Comparison of ENCODE assay signal across 23 mouse cellular contexts in the genomic region with DNA sequence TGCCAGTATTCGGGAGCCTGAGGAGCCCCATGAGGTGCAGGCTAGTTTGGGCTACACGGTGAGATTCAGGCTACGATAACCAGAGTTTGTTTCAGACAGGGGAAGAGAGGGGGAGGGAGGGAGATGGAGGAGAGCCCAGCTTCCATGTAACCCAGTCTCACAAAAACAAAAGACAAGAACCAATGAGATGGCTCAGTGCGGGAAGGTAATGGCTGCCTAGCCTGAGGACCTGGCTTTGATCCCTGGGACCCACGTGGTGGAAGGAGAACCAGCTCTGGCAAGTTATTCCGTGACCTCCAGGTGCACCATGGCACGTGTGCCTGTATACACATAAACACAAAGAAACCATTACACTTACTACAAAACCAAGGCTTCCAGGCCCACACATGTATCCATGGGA. TPM values are rescaled to one million over a fixed set of nuclear protein-coding genes. Genes with fewer than 3 reads are reported as not detected.
DNase-seq lines count a peak whose midpoint lies in the region; ATAC-seq and TF ChIP-seq lines count a peak whose summit lies in the region.
"Had no signal": no experiment of that assay in that cellular context is flagged by ENCODE, and none has a peak within 500 bp of the region (broad histone marks: within the 10 kb centered on the region; RNA-seq: fewer than 3 reads in every experiment).

No protein-coding gene starts in this region.

- no peak overlapping the region for H3K9ac ChIP-seq in kidney, embryonic 14.5 days (ENCODE audit: low read depth, low read length)
- H3K9ac ChIP-seq in midbrain, embryonic 11.5 days (ENCODE audit: low read length) = 0 out of 2 replicates have a peak overlapping the region, but pooled peaks have one; percentile 5
- no peak overlapping the region for H3K9ac ChIP-seq in midbrain, embryonic 16.5 days (ENCODE audit: low read depth, low read length)
- H3K9ac ChIP-seq in stomach, postnatal 0 days (ENCODE audit: low read length) = no peak overlapping the region
- H3K9ac ChIP-seq in forebrain, embryonic 14.5 days (ENCODE audit: low read length) = no peak overlapping the region
- H3K9ac ChIP-seq: heart, embryonic 15.5 days; hindbrain, embryonic 13.5 days; limb, embryonic 13.5 days; midbrain, embryonic 12.5 days had no signal

- no peaks in the 10 kb centered on the region for H3K9me3 ChIP-seq in kidney, embryonic 14.5 days (ENCODE audit: control insufficient read depth, low read length)
- H3K9me3 ChIP-seq in midbrain, embryonic 11.5 days (ENCODE audit: control insufficient read depth, low read length) = no peaks in the 10 kb centered on the region
- H3K9me3 ChIP-seq in midbrain, embryonic 16.5 days (replicated peaks; ENCODE audit: control insufficient read depth, low read length, poor library complexity, severe bottlenecking) = no peaks in the 10 kb centered on the region
- no peaks in the 10 kb centered on the region for H3K9me3 ChIP-seq in stomach, postnatal 0 days (ENCODE audit: control insufficient read depth, low read length)
- H3K9me3 ChIP-seq in forebrain, embryonic 14.5 days (replicated peaks; ENCODE audit: control insufficient read depth, low read length) = no peaks in the 10 kb centered on the region
- H3K9me3 ChIP-seq: G1E; heart, embryonic 15.5 days; hindbrain, embryonic 13.5 days; limb, embryonic 13.5 days; midbrain, embryonic 12.5 days had no signal

- H3K36me3 ChIP-seq in kidney, embryonic 14.5 days (ENCODE audit: control insufficient read depth, insufficient read depth, low read length) = peaks cover 38% of the 10 kb centered on the region
- peaks cover 6% of the 10 kb centered on the region for H3K36me3 ChIP-seq in midbrain, embryonic 11.5 days (ENCODE audit: control insufficient read depth, insufficient read depth, low read length)
- H3K36me3 ChIP-seq in midbrain, embryonic 16.5 days (ENCODE audit: control insufficient read depth, insufficient read depth, low read length) = peaks cover 13% of the 10 kb centered on the region
- H3K36me3 ChIP-seq in stomach, postnatal 0 days (ENCODE audit: control insufficient read depth, insufficient read depth, low read length) = peaks cover 12% of the 10 kb centered on the region
- H3K36me3 ChIP-seq in forebrain, embryonic 14.5 days (ENCODE audit: control insufficient read depth, insufficient read depth, low read length) = peaks cover 38% of the 10 kb centered on the region

- DNase-seq in kidney, adult 11 months = peak; percentile 81
- peak; percentile 56 for DNase-seq in midbrain, embryonic 11.5 days (ENCODE audit: low spot score, missing footprints)
- peak; percentile 71 for DNase-seq in kidney, adult 9 months
- DNase-seq in stomach, postnatal 0 days (ENCODE audit: low spot score) = no peak
- no peak for DNase-seq in lung, postnatal 14 days
- DNase-seq in forebrain, embryonic 14.5 days (ENCODE audit: low spot score) = no peak
- DNase-seq: adrenal gland, adult 8-10 months; cerebellum, adult 11-12 months; cerebellum, postnatal 25 days; heart, postnatal 36 days had no signal

- H3K4me3 ChIP-seq in kidney, embryonic 14.5 days (ENCODE audit: low read length) = no peak overlapping the region
- no peak overlapping the region for H3K4me3 ChIP-seq in midbrain, embryonic 11.5 days (ENCODE audit: low read depth, low read length)
- H3K4me3 ChIP-seq in midbrain, embryonic 16.5 days (ENCODE audit: low read depth, low read length) = no peak overlapping the region
- no peak overlapping the region for H3K4me3 ChIP-seq in stomach, postnatal 0 days (ENCODE audit: low read depth, low read length)
- H3K4me3 ChIP-seq in forebrain, embryonic 14.5 days (ENCODE audit: low read depth, low read length) = no peak overlapping the region
- H3K4me3 ChIP-seq: heart, embryonic 15.5 days; hindbrain, embryonic 13.5 days; limb, embryonic 13.5 days; midbrain, embryonic 12.5 days had no signal

- H3K27ac ChIP-seq in kidney, embryonic 14.5 days (ENCODE audit: low read depth, low read length) = no peak overlapping the region
- H3K27ac ChIP-seq in midbrain, embryonic 11.5 days (ENCODE audit: low read depth, low read length) = no peak overlapping the region
- no peak overlapping the region for H3K27ac ChIP-seq in midbrain, embryonic 16.5 days (ENCODE audit: low read length)
- H3K27ac ChIP-seq in stomach, postnatal 0 days (replicated peaks) = 0 out of 2 replicates have a peak overlapping the region, but pooled peaks have one; percentile 35
- no peak overlapping the region for H3K27ac ChIP-seq in forebrain, embryonic 14.5 days (ENCODE audit: low read depth, low read length)
- H3K27ac ChIP-seq: heart, embryonic 15.5 days; hindbrain, embryonic 13.5 days; limb, embryonic 13.5 days; midbrain, embryonic 12.5 days had no signal

- H3K27me3 ChIP-seq in kidney, embryonic 14.5 days (ENCODE audit: control insufficient read depth, insufficient read depth, low read length) = no peaks in the 10 kb centered on the region
- no peaks in the 10 kb centered on the region for H3K27me3 ChIP-seq in midbrain, embryonic 11.5 days (ENCODE audit: control insufficient read depth, insufficient read depth, low read length)
- no peaks in the 10 kb centered on the region for H3K27me3 ChIP-seq in midbrain, embryonic 16.5 days (ENCODE audit: control insufficient read depth, insufficient read depth, low read depth, low read length)
- no peaks in the 10 kb centered on the region for H3K27me3 ChIP-seq in stomach, postnatal 0 days (ENCODE audit: control insufficient read depth, insufficient read depth, low read length)
- no peaks in the 10 kb centered on the region for H3K27me3 ChIP-seq in forebrain, embryonic 14.5 days (replicated peaks; ENCODE audit: control insufficient read depth, insufficient read depth, low read length)
- H3K27me3 ChIP-seq: heart, embryonic 15.5 days; hindbrain, embryonic 13.5 days; limb, embryonic 13.5 days; midbrain, embryonic 12.5 days; Patski had no signal

- ATAC-seq in kidney, embryonic 14.5 days (ENCODE audit: low FRiP score, low TSS enrichment) = no peak
- no peak for ATAC-seq in midbrain, embryonic 11.5 days (ENCODE audit: low FRiP score)
- no peak for ATAC-seq in midbrain, embryonic 16.5 days
- no peak for ATAC-seq in stomach, postnatal 0 days (ENCODE audit: low FRiP score, low TSS enrichment)
- no peak for ATAC-seq in forebrain, embryonic 14.5 days
- ATAC-seq: activated CD4-positive, CD25-positive, alpha-beta regulatory T cell, adult 4 months; Patski had no signal

- no peak overlapping the region for H3K4me2 ChIP-seq in kidney, embryonic 14.5 days (replicated peaks; ENCODE audit: low read depth, low read length)
- H3K4me2 ChIP-seq in midbrain, embryonic 11.5 days = no peak overlapping the region
- H3K4me2 ChIP-seq in midbrain, embryonic 16.5 days (ENCODE audit: low read length) = no peak overlapping the region
- no peak overlapping the region for H3K4me2 ChIP-seq in stomach, postnatal 0 days (replicated peaks; ENCODE audit: low read depth)
- H3K4me2 ChIP-seq in forebrain, embryonic 14.5 days (ENCODE audit: low read length) = no peak overlapping the region
- H3K4me2 ChIP-seq: heart, embryonic 15.5 days; hindbrain, embryonic 13.5 days; limb, embryonic 13.5 days; midbrain, embryonic 12.5 days had no signal

- no peak for TF ChIP-seq EP300 in stomach, postnatal 0 days (optimal IDR thresholded peaks at IDR 0.05)

- H3K4me1 ChIP-seq in kidney, embryonic 14.5 days (ENCODE audit: control insufficient read depth, insufficient read depth, low read length) = peaks cover 11% of the 10 kb centered on the region; the same call in 1 of the 2 replicates
- no peaks in the 10 kb centered on the region for H3K4me1 ChIP-seq in midbrain, embryonic 11.5 days (ENCODE audit: control insufficient read depth, insufficient read depth, low read length)
- no peaks in the 10 kb centered on the region for H3K4me1 ChIP-seq in midbrain, embryonic 16.5 days (ENCODE audit: control insufficient read depth, insufficient read depth, low read length)
- H3K4me1 ChIP-seq in stomach, postnatal 0 days (replicated peaks; ENCODE audit: control insufficient read depth, insufficient read depth) = no peaks in the 10 kb centered on the region
- no peaks in the 10 kb centered on the region for H3K4me1 ChIP-seq in forebrain, embryonic 14.5 days (ENCODE audit: control insufficient read depth, insufficient read depth, low read length)
- H3K4me1 ChIP-seq: hindbrain, embryonic 13.5 days; limb, embryonic 13.5 days; midbrain, embryonic 12.5 days had no signal

- WGBS in kidney, embryonic 14.5 days = 85% methylated on average over 7 of the region's 7 CpGs
- 89% methylated on average over 7 of the region's 7 CpGs for WGBS in midbrain, embryonic 11.5 days
- 86% methylated on average over 7 of the region's 7 CpGs for WGBS in midbrain, embryonic 16.5 days
- 67% methylated on average over 7 of the region's 7 CpGs for WGBS in stomach, postnatal 0 days
- 83% methylated on average over 7 of the region's 7 CpGs for WGBS in forebrain, embryonic 14.5 days

- TF ChIP-seq CTCF in stomach, postnatal 0 days (IDR thresholded peaks at IDR 0.05; ENCODE audit: low read depth) = no peak

RNA-seq across cellular contexts. Expression of gene Ccl17, which starts 10.3 kb away (rescaled TPM):
- polyA plus RNA-seq in kidney, embryonic 14.5 days (2014; fragmentation: Nextera tagmentation; extraction: Ambion mirVana) = not detected in 2 replicates
- not detected in 2 replicates for polyA plus RNA-seq in midbrain, embryonic 11.5 days (2014; fragmentation: Nextera tagmentation; extraction: Ambion mirVana)
- polyA plus RNA-seq in midbrain, embryonic 16.5 days (2015; fragmentation: Nextera tagmentation; extraction: Ambion mirVana) = 0.40 and 0.62 TPM in 2 replicates
- 0.42 and 0.55 TPM in 2 replicates for polyA plus RNA-seq in stomach, postnatal 0 days (2015; fragmentation: Nextera tagmentation; extraction: Ambion mirVana)
- polyA plus RNA-seq in forebrain, embryonic 14.5 days (2014; fragmentation: Nextera tagmentation; extraction: Ambion mirVana) = 0.63 TPM in 1 of 2 replicates, not detected in the other
- polyA plus RNA-seq: forebrain, embryonic 11.5 days; G1E; hindbrain, embryonic 13.5 days; liver, embryonic 16.5 days; lung, embryonic 16.5 days; midbrain, embryonic 12.5 days; neural tube, embryonic 11.5 days had no signal

RNA-seq across cellular contexts. Expression of gene Coq9, which starts 17.6 kb away (rescaled TPM):
- polyA plus RNA-seq in kidney, embryonic 14.5 days (2014; fragmentation: Nextera tagmentation; extraction: Ambion mirVana) = 59.8 and 71.9 TPM in 2 replicates
- 49.4 and 51.5 TPM in 2 replicates for polyA plus RNA-seq in midbrain, embryonic 11.5 days (2014; fragmentation: Nextera tagmentation; extraction: Ambion mirVana)
- 53.5 and 61.2 TPM in 2 replicates for polyA plus RNA-seq in midbrain, embryonic 16.5 days (2015; fragmentation: Nextera tagmentation; extraction: Ambion mirVana)
- polyA plus RNA-seq in stomach, postnatal 0 days (2015; fragmentation: Nextera tagmentation; extraction: Ambion mirVana) = 62.3 and 66.7 TPM in 2 replicates
- 63.1 TPM in 2 replicates for polyA plus RNA-seq in forebrain, embryonic 14.5 days (2014; fragmentation: Nextera tagmentation; extraction: Ambion mirVana)

RNA-seq across cellular contexts. Expression of gene Ciapin1, which starts 17.6 kb away (rescaled TPM):
- 101 and 102 TPM in 2 replicates for polyA plus RNA-seq in kidney, embryonic 14.5 days (2014; fragmentation: Nextera tagmentation; extraction: Ambion mirVana)
- 134 and 154 TPM in 2 replicates for polyA plus RNA-seq in midbrain, embryonic 11.5 days (2014; fragmentation: Nextera tagmentation; extraction: Ambion mirVana)
- polyA plus RNA-seq in midbrain, embryonic 16.5 days (2015; fragmentation: Nextera tagmentation; extraction: Ambion mirVana) = 188 and 194 TPM in 2 replicates
- polyA plus RNA-seq in stomach, postnatal 0 days (2015; fragmentation: Nextera tagmentation; extraction: Ambion mirVana) = 58.8 and 61.7 TPM in 2 replicates
- 124 and 147 TPM in 2 replicates for polyA plus RNA-seq in forebrain, embryonic 14.5 days (2014; fragmentation: Nextera tagmentation; extraction: Ambion mirVana)

RNA-seq across cellular contexts. Expression of gene Polr2c, which starts 36.7 kb away (rescaled TPM):
- polyA plus RNA-seq in kidney, embryonic 14.5 days (2014; fragmentation: Nextera tagmentation; extraction: Ambion mirVana) = 183 and 185 TPM in 2 replicates
- polyA plus RNA-seq in midbrain, embryonic 11.5 days (2014; fragmentation: Nextera tagmentation; extraction: Ambion mirVana) = 160 and 169 TPM in 2 replicates
- 111 and 112 TPM in 2 replicates for polyA plus RNA-seq in midbrain, embryonic 16.5 days (2015; fragmentation: Nextera tagmentation; extraction: Ambion mirVana)
- polyA plus RNA-seq in stomach, postnatal 0 days (2015; fragmentation: Nextera tagmentation; extraction: Ambion mirVana) = 70.4 and 72.7 TPM in 2 replicates
- 163 and 174 TPM in 2 replicates for polyA plus RNA-seq in forebrain, embryonic 14.5 days (2014; fragmentation: Nextera tagmentation; extraction: Ambion mirVana)

RNA-seq across cellular contexts. Expression of gene Cx3cl1, which starts 48.7 kb away (rescaled TPM):
- polyA plus RNA-seq in kidney, embryonic 14.5 days (2014; fragmentation: Nextera tagmentation; extraction: Ambion mirVana) = 4.2 and 7.4 TPM in 2 replicates
- polyA plus RNA-seq in midbrain, embryonic 11.5 days (2014; fragmentation: Nextera tagmentation; extraction: Ambion mirVana) = 9.4 and 10.4 TPM in 2 replicates
- polyA plus RNA-seq in midbrain, embryonic 16.5 days (2015; fragmentation: Nextera tagmentation; extraction: Ambion mirVana) = 38.4 and 55.8 TPM in 2 replicates
- 18.0 and 21.9 TPM in 2 replicates for polyA plus RNA-seq in stomach, postnatal 0 days (2015; fragmentation: Nextera tagmentation; extraction: Ambion mirVana)
- 11.2 and 18.4 TPM in 2 replicates for polyA plus RNA-seq in forebrain, embryonic 14.5 days (2014; fragmentation: Nextera tagmentation; extraction: Ambion mirVana)
- polyA plus RNA-seq: activated CD4-positive, CD25-positive, alpha-beta regulatory T cell, adult 4 months; G1E had no signal

Comparison
In these comparisons a context has a peak if more than half of its experiments do, and no peak if none do; other contexts are left out.
1. DNase-seq: peak in kidney, adult 11 months (single experiment), midbrain, embryonic 11.5 days (single experiment) and kidney, adult 9 months (single experiment); none in stomach, postnatal 0 days (single experiment), lung, postnatal 14 days (single experiment) and forebrain, embryonic 14.5 days (single experiment).